Mouse (Mus musculus): ENCODE results near the gene Cntnap4. TPM values are rescaled to one million over a fixed set of nuclear protein-coding genes. Genes with fewer than 3 reads are reported as not detected.

Gene Cntnap4
- total and polyA plus RNA-seq, 3 experiments, result not detected

DNA sequence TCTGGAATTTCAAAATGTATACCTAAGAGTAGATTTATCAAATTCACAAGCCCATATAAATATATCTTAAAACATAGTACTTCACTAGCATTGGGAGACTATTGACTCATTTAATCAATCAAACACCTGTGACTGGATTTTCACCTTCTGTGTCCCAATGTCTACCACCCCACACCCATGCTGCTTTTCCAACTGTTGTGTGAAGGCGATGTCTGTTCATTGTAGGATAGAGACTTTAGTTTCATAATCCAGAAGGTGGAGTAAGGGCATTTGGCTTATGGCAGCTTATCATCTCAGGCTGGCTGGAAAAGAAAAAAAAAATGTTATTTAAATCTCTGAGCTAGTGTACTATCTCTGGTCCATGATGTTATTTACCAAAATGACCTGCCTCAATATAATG lies 83.4 kb downstream of the Cntnap4 start:
- dilution Hi-C loops (cut with MboI; ENCODE audit: extremely low pct_ligation_motif_present, extremely low pct_unique_long_range_greater_than_20kb, low sequenced_read_pairs), result no loop called here
- H3K27me3 ChIP-seq (replicated peaks), result no peaks in the 10 kb centered on the region
- H3K79me2 ChIP-seq (replicated peaks; ENCODE audit: control insufficient read depth, extremely low read depth, insufficient read depth, poor library complexity, severe bottlenecking), result no peaks in the 10 kb centered on the region
- H3K36me3 ChIP-seq (replicated peaks in 1 of 2; ENCODE audit: control insufficient read depth in 1 of 2, insufficient read depth in 1 of 2, low read length in 1 of 2), result no peaks in the 10 kb centered on the region
- no peak for DNase-seq (ENCODE audit: extremely low read depth)
- peaks cover 35% of the 10 kb centered on the region for H3K9me3 ChIP-seq (replicated peaks; ENCODE audit: low read length)
- no peak overlapping the region for H3K27ac ChIP-seq (ENCODE audit: insufficient read depth, low read depth)
- no peaks in the 10 kb centered on the region for H3K4me1 ChIP-seq (ENCODE audit: control insufficient read depth in 1 of 2, insufficient read depth in 2 of 2)
- H3K4me2 ChIP-seq (ENCODE audit: insufficient read depth, low read depth, poor library complexity, severe bottlenecking), result no peak overlapping the region
- H3K4me3 ChIP-seq (replicated peaks in 1 of 3; ENCODE audit: low read depth in 2 of 3, low read length in 2 of 3, poor library complexity in 1 of 3), result no peak overlapping the region
- in situ Hi-C loops (cut with MboI; ENCODE audit: low pct_ligation_motif_present, low pct_unique_long_range_greater_than_20kb, low sequenced_read_pairs), result no loop called here
- H3K9ac ChIP-seq (ENCODE audit: insufficient read depth, low read depth), result no peak overlapping the region
- no peak for TF ChIP-seq BHLHE40 (IDR thresholded peaks at IDR 0.05; ENCODE audit: low read depth, low read length)
- no peak for TF ChIP-seq EP300 (IDR thresholded peaks at IDR 0.05; ENCODE audit: low read length)
- TF ChIP-seq JUND (conservative IDR thresholded peaks at IDR 0.05; ENCODE audit: low read depth, low read length), result no peak
- no peak for TF ChIP-seq MYC (IDR thresholded peaks at IDR 0.05; ENCODE audit: low read depth, low read length)
- no peak for TF ChIP-seq MAX (IDR thresholded peaks at IDR 0.05; ENCODE audit: low read length)
- TF ChIP-seq TCF12 (IDR thresholded peaks at IDR 0.05; ENCODE audit: low read depth, low read length), result no peak
- no peak for TF ChIP-seq CHD1 (IDR thresholded peaks at IDR 0.05; ENCODE audit: low read depth, low read length)
- no peak for TF ChIP-seq ZMIZ1 (IDR thresholded peaks at IDR 0.05; ENCODE audit: low read depth, low read length)
- no peak for TF ChIP-seq KAT2A (IDR thresholded peaks at IDR 0.05; ENCODE audit: insufficient replicate concordance, low read length)
- TF ChIP-seq ZNF384 (IDR thresholded peaks at IDR 0.05; ENCODE audit: low read depth, low read length), result no peak
- no peak for TF ChIP-seq ELF1 (IDR thresholded peaks at IDR 0.05; ENCODE audit: low read depth, low read length)
- TF ChIP-seq USF1 (IDR thresholded peaks at IDR 0.05; ENCODE audit: low read depth, low read length), result no peak
- no peak for TF ChIP-seq USF2 (conservative IDR thresholded peaks at IDR 0.05; ENCODE audit: low read depth, low read length)
- no peak for TF ChIP-seq ZKSCAN1 (IDR thresholded peaks at IDR 0.05; ENCODE audit: borderline replicate concordance, low read depth, low read length)
- no peak for TF ChIP-seq E2F4 (IDR thresholded peaks at IDR 0.05; ENCODE audit: insufficient replicate concordance, low read depth, low read length)
- TF ChIP-seq RCOR1 (conservative IDR thresholded peaks at IDR 0.05; ENCODE audit: low read depth, low read length), result no peak
- no peak for TF ChIP-seq MEF2A (IDR thresholded peaks at IDR 0.05; ENCODE audit: borderline replicate concordance, low read depth, low read length)

DNA sequence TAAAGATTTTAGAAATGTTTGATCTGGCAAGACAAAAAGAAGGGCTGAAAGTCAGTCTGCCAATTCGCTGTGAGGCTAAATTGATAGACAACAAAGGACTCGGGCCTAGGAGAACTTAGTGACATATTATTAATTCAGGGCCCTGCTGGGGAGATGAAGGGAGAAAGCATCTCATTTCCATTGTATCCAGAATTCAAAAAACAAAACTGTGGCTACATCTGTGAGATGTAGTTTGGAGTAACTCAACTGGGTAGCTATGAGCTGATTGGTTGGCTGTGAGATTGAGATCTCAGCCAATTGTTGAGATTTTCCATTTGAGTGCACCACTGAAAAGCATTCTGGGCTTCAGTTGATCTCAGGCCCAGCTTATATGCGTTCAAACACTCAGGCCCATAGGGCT lies 84.2 kb downstream of the Cntnap4 start:
- H3K79me2 ChIP-seq (replicated peaks; ENCODE audit: control insufficient read depth, extremely low read depth, insufficient read depth, poor library complexity, severe bottlenecking), result no peaks in the 10 kb centered on the region
- dilution Hi-C loops (cut with MboI; ENCODE audit: extremely low pct_ligation_motif_present, extremely low pct_unique_long_range_greater_than_20kb, low sequenced_read_pairs), result no loop called here
- no peak overlapping the region for H3K4me2 ChIP-seq (ENCODE audit: insufficient read depth, low read depth, poor library complexity, severe bottlenecking)
- H3K4me1 ChIP-seq (ENCODE audit: control insufficient read depth in 1 of 2, insufficient read depth in 2 of 2), result no peaks in the 10 kb centered on the region
- TF ChIP-seq CHD2 (IDR thresholded peaks at IDR 0.05; ENCODE audit: low read length), result no peak
- no peak for TF ChIP-seq ETS1 (conservative IDR thresholded peaks at IDR 0.05; ENCODE audit: low read depth, low read length)
- TF ChIP-seq SMC3 (IDR thresholded peaks at IDR 0.05; ENCODE audit: low read depth, low read length), result no peak
- DNase-seq (ENCODE audit: extremely low read depth), result no peak
- no peak overlapping the region for H3K27ac ChIP-seq (ENCODE audit: insufficient read depth, low read depth)
- peaks cover 37% of the 10 kb centered on the region for H3K9me3 ChIP-seq (replicated peaks; ENCODE audit: low read length)
- in situ Hi-C loops (cut with MboI; ENCODE audit: low pct_ligation_motif_present, low pct_unique_long_range_greater_than_20kb, low sequenced_read_pairs), result no loop called here
- no peaks in the 10 kb centered on the region for H3K36me3 ChIP-seq (replicated peaks in 1 of 2; ENCODE audit: control insufficient read depth in 1 of 2, insufficient read depth in 1 of 2, low read length in 1 of 2)
- no peak overlapping the region for H3K4me3 ChIP-seq (replicated peaks in 1 of 3; ENCODE audit: low read depth in 2 of 3, low read length in 2 of 3, poor library complexity in 1 of 3)
- no peak overlapping the region for H3K9ac ChIP-seq (ENCODE audit: insufficient read depth, low read depth)
- no peaks in the 10 kb centered on the region for H3K27me3 ChIP-seq (replicated peaks)
